Comparison of ENCODE assay signal across 19 mouse cellular contexts in the genomic region with DNA sequence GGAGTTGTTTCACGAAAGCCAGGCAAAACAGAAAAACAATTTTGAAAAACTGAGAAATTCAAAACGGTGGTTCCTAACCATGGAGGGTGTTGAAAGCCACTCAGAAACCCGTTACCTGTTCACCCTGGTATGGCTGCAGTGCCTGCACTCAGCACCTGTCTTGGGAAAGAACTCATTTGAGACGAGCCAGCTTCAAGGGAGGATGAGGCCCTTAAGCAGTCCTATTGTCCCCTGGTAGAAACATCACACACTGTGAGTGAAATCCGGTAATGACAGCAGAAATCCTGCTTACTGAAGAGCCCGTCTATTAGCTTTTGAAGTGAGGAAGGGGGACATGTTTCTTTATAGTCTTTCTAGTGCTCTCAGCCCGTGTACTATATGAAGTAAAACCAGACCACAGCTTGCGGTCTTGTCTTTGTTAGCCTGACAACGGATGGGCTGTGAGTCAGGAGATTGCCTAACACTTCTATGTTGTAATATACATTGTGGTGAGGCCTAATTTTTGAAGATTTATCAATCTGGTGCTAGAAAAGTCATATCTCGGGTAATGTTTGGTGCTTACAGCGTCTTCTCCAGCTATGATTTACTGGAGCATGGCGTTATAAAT.
DNase-seq lines count a peak whose midpoint lies in the region; ATAC-seq lines count a peak whose summit lies in the region.
"Had no signal": no experiment of that assay in that cellular context is flagged by ENCODE, and none has a peak within 500 bp of the region (broad histone marks: within the 10 kb centered on the region; RNA-seq: fewer than 3 reads in every experiment).

No protein-coding gene starts in this region.

- ATAC-seq in liver, embryonic 16.5 days (ENCODE audit: low read depth): 0 out of 2 replicates have a peak, but pooled peaks have one; percentile 43
- ATAC-seq in liver, embryonic 11.5 days (replicated peaks; ENCODE audit: low FRiP score): no peak
- peak; percentile 55; the same call in 1 of the 2 replicates for ATAC-seq in midbrain, embryonic 13.5 days
- peak; percentile 99 for ATAC-seq in megakaryocyte progenitor cell, adult 5-6 weeks (replicated peaks; ENCODE audit: poor library complexity)
- ATAC-seq in erythroid progenitor cell, adult 5-6 weeks (replicated peaks; ENCODE audit: low FRiP score, poor library complexity, severe bottlenecking): no peak
- ATAC-seq: activated CD4-positive, CD25-positive, alpha-beta regulatory T cell, adult 4 months had no signal

- no peak for DNase-seq in liver, embryonic 11.5 days (ENCODE audit: low spot score)
- no peak for DNase-seq in midbrain, embryonic 10.5 days (ENCODE audit: low spot score)
- DNase-seq in c-Kit-positive CD71-negative TER-119-negative erythroid progenitor cells, embryonic 14.5 days (ENCODE audit: low read depth): peak; percentile 20
- DNase-seq: adrenal gland, postnatal 14 days; cerebellum, adult 11 months; cerebellum, postnatal 10 days; heart, postnatal 4 days; kidney, adult 2 months had no signal

- WGBS in liver, embryonic 16.5 days (ENCODE audit: insufficient replicate concordance): 56% methylated on average over 12 of the region's 12 CpGs
- 81% methylated on average over 12 of the region's 12 CpGs for WGBS in liver, embryonic 11.5 days
- 74% methylated on average over 12 of the region's 12 CpGs for WGBS in midbrain, embryonic 13.5 days
- 82% methylated on average over 12 of the region's 12 CpGs for WGBS in midbrain, embryonic 10.5 days

- no peaks in the 10 kb centered on the region for H3K4me1 ChIP-seq in liver, embryonic 16.5 days (ENCODE audit: control insufficient read depth, low read depth, low read length)
- no peaks in the 10 kb centered on the region for H3K4me1 ChIP-seq in liver, embryonic 11.5 days (replicated peaks; ENCODE audit: control insufficient read depth, insufficient read depth, low read length)
- no peaks in the 10 kb centered on the region for H3K4me1 ChIP-seq in midbrain, embryonic 13.5 days (replicated peaks)
- H3K4me1 ChIP-seq in midbrain, embryonic 10.5 days: no peaks in the 10 kb centered on the region
- H3K4me1 ChIP-seq: forebrain, embryonic 12.5 days; heart, embryonic 10.5 days; hindbrain, embryonic 15.5 days; limb, embryonic 13.5 days had no signal

- no peaks in the 10 kb centered on the region for H3K9me3 ChIP-seq in liver, embryonic 16.5 days (replicated peaks; ENCODE audit: control insufficient read depth, low read length)
- peaks cover 5% of the 10 kb centered on the region; the same call in 1 of the 2 replicates for H3K9me3 ChIP-seq in liver, embryonic 11.5 days (ENCODE audit: control insufficient read depth, low read length)
- H3K9me3 ChIP-seq in midbrain, embryonic 13.5 days: no peaks in the 10 kb centered on the region
- H3K9me3 ChIP-seq in midbrain, embryonic 10.5 days (replicated peaks): no peaks in the 10 kb centered on the region
- H3K9me3 ChIP-seq: forebrain, embryonic 12.5 days; heart, embryonic 10.5 days; hindbrain, embryonic 15.5 days; limb, embryonic 13.5 days had no signal

- H3K27ac ChIP-seq in liver, embryonic 16.5 days (ENCODE audit: low read length): no peak overlapping the region
- H3K27ac ChIP-seq in liver, embryonic 11.5 days (ENCODE audit: low read depth, low read length): no peak overlapping the region
- no peak overlapping the region for H3K27ac ChIP-seq in midbrain, embryonic 13.5 days
- no peak overlapping the region for H3K27ac ChIP-seq in midbrain, embryonic 10.5 days (replicated peaks)
- H3K27ac ChIP-seq: forebrain, embryonic 12.5 days; heart, embryonic 10.5 days; hindbrain, embryonic 15.5 days; kidney, postnatal 0 days; limb, embryonic 13.5 days; liver, embryonic 14.5 days had no signal

- no peak overlapping the region for H3K4me2 ChIP-seq in liver, embryonic 16.5 days (ENCODE audit: low read depth, low read length)
- H3K4me2 ChIP-seq in liver, embryonic 11.5 days: no peak overlapping the region
- H3K4me2 ChIP-seq in midbrain, embryonic 13.5 days (replicated peaks): no peak overlapping the region
- H3K4me2 ChIP-seq: forebrain, embryonic 12.5 days; hindbrain, embryonic 15.5 days; limb, embryonic 13.5 days had no signal

- no peaks in the 10 kb centered on the region for H3K27me3 ChIP-seq in liver, embryonic 16.5 days (ENCODE audit: control insufficient read depth, insufficient read depth, low read depth, low read length)
- H3K27me3 ChIP-seq in liver, embryonic 11.5 days (replicated peaks; ENCODE audit: control insufficient read depth, insufficient read depth, low read length): no peaks in the 10 kb centered on the region
- no peaks in the 10 kb centered on the region for H3K27me3 ChIP-seq in midbrain, embryonic 13.5 days
- H3K27me3 ChIP-seq in midbrain, embryonic 10.5 days (ENCODE audit: low read depth, poor library complexity, severe bottlenecking): no peaks in the 10 kb centered on the region
- H3K27me3 ChIP-seq: forebrain, embryonic 12.5 days; hindbrain, embryonic 15.5 days; limb, embryonic 13.5 days had no signal

- no peaks in the 10 kb centered on the region for H3K36me3 ChIP-seq in liver, embryonic 16.5 days (ENCODE audit: control insufficient read depth, insufficient read depth)
- H3K36me3 ChIP-seq in liver, embryonic 11.5 days (ENCODE audit: control insufficient read depth, insufficient read depth, low read length): no peaks in the 10 kb centered on the region
- H3K36me3 ChIP-seq in midbrain, embryonic 13.5 days: no peaks in the 10 kb centered on the region
- H3K36me3 ChIP-seq in midbrain, embryonic 10.5 days: no peaks in the 10 kb centered on the region
- H3K36me3 ChIP-seq: forebrain, embryonic 12.5 days; heart, embryonic 10.5 days; hindbrain, embryonic 15.5 days; limb, embryonic 13.5 days had no signal

- no peak overlapping the region for H3K9ac ChIP-seq in liver, embryonic 16.5 days (ENCODE audit: low read depth, low read length)
- no peak overlapping the region for H3K9ac ChIP-seq in liver, embryonic 11.5 days (ENCODE audit: low read depth, low read length)
- no peak overlapping the region for H3K9ac ChIP-seq in midbrain, embryonic 13.5 days (replicated peaks)
- H3K9ac ChIP-seq: forebrain, embryonic 12.5 days; hindbrain, embryonic 15.5 days; limb, embryonic 13.5 days; liver, embryonic 14.5 days had no signal

- H3K4me3 ChIP-seq in liver, embryonic 16.5 days (ENCODE audit: low read depth, low read length): no peak overlapping the region
- H3K4me3 ChIP-seq in liver, embryonic 11.5 days (ENCODE audit: low read depth, low read length): no peak overlapping the region
- no peak overlapping the region for H3K4me3 ChIP-seq in midbrain, embryonic 13.5 days (replicated peaks)
- no peak overlapping the region for H3K4me3 ChIP-seq in midbrain, embryonic 10.5 days
- H3K4me3 ChIP-seq: forebrain, embryonic 12.5 days; heart, embryonic 10.5 days; hindbrain, embryonic 15.5 days; limb, embryonic 13.5 days had no signal

Comparison
In these comparisons a context has a peak if more than half of its experiments do, and no peak if none do; other contexts are left out.
1. ATAC-seq: peak in liver, embryonic 16.5 days (single experiment), midbrain, embryonic 13.5 days (single experiment) and megakaryocyte progenitor cell, adult 5-6 weeks (single experiment); none in liver, embryonic 11.5 days (single experiment) and erythroid progenitor cell, adult 5-6 weeks (single experiment).